Mouse (Mus musculus): ENCODE data around the gene Cyp2w1. TPM values are rescaled to one million over a fixed set of nuclear protein-coding genes. Genes with fewer than 3 reads are reported as not detected.

The Cyp2w1 gene
- total and polyA plus RNA-seq, 3 experiments: not detected

GRCm38 (mm10) chr5:139344021-139344686 lies 8.3 kb upstream of the Cyp2w1 start:
- H3K9ac ChIP-seq (ENCODE audit: low read depth, low read length): peak overlapping the region; percentile 91
- H3K79me2 ChIP-seq (replicated peaks; ENCODE audit: control insufficient read depth, insufficient read depth, low read length): no peaks in the 10 kb centered on the region
- peaks cover 1% of the 10 kb centered on the region; the same call in 1 of the 2 replicates for H3K4me1 ChIP-seq (ENCODE audit: control insufficient read depth, insufficient read depth, low read length)
- H3K27ac ChIP-seq: peak overlapping the region; percentile 93
- DNase-seq: peak; percentile 77 to 80
- no peaks in the 10 kb centered on the region for H3K36me3 ChIP-seq (ENCODE audit: control insufficient read depth, insufficient read depth, low read length)
- TF ChIP-seq CTCF (IDR thresholded peaks at IDR 0.05) (peak; percentile 94), POLR2A (IDR thresholded peaks at IDR 0.05; ENCODE audit: insufficient read depth, low read depth, low read length) (no peak), EP300 (IDR thresholded peaks at IDR 0.05; ENCODE audit: insufficient read depth, low read depth, low read length) (no peak)
- intact Hi-C loops (cut with DNase I): loop anchor here (5.0 kb wide), 1 partner anchor 138 kb away; the partner anchor contains the start of gene Zfand2a
- 3% methylated on average over 12 of the region's 12 CpGs for WGBS
- H3K4me3 ChIP-seq: peak overlapping the region; percentile 88
- H3K27me3 ChIP-seq (ENCODE audit: control insufficient read depth, insufficient read depth, low read length): no peaks in the 10 kb centered on the region

DNA sequence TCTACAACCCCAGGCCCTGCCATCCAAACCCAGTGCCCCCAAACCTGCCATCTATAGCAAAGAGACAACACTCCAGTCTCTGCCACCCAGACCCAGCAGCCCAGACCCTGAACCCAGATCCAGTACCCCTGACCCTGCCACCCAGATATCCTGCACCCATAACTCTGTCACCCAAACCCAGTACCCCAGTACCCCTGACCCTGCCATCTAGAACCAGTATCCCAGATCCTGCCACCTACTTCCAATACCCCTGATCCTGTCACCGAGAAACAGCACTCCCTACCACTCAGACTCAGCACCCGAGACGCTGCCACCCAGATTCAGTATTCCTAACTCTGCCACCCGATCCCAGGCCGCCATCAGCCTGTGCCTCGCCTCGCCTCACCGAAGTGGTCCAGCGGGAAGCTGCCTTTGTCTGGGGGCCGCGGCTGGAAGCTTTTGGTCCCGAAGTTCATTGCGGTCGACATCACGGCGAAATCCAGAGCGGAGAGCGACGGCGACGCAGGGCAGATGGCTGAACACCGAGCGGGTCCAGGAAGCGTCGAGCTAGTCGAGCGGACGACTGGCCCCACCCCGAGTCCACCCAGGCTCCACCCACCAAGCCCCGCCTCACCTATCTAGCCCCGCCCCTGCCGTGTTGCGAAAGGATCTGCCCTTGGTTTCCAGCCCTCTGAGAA lies 7.6 kb upstream of the Cyp2w1 start:
- Histone ChIP-seq H3K4me3 (peak overlapping the region; percentile 88), H3K27me3 (ENCODE audit: control insufficient read depth, insufficient read depth, low read length) (no peaks in the 10 kb centered on the region), H3K9ac (ENCODE audit: low read depth, low read length) (peak overlapping the region; percentile 91), H3K79me2 (replicated peaks; ENCODE audit: control insufficient read depth, insufficient read depth, low read length) (no peaks in the 10 kb centered on the region), H3K4me1 (ENCODE audit: control insufficient read depth, insufficient read depth, low read length) (peaks cover 1% of the 10 kb centered on the region; the same call in 1 of the 2 replicates), H3K36me3 (ENCODE audit: control insufficient read depth, insufficient read depth, low read length) (no peaks in the 10 kb centered on the region), H3K27ac (peak overlapping the region; percentile 93)
- intact Hi-C loops (cut with DNase I): loop anchor here (5.0 kb wide), 1 partner anchor 137 kb away; the partner anchor contains the start of gene Zfand2a
- DNase-seq: peak; percentile 95 to 98
- WGBS: under 1% methylated on average over 33 of the region's 33 CpGs
- TF ChIP-seq CTCF (IDR thresholded peaks at IDR 0.05) (no peak), POLR2A (IDR thresholded peaks at IDR 0.05; ENCODE audit: insufficient read depth, low read depth, low read length) (peak; percentile 93), EP300 (IDR thresholded peaks at IDR 0.05; ENCODE audit: insufficient read depth, low read depth, low read length) (0 out of 2 replicates have a peak, but pooled peaks have one; percentile 56)

- Histone ChIP-seq H3K9ac (ENCODE audit: low read depth, low read length) (no peak overlapping the region), H3K36me3 (ENCODE audit: control insufficient read depth, insufficient read depth, low read length) (no peaks in the 10 kb centered on the region), H3K4me1 (ENCODE audit: control insufficient read depth, insufficient read depth, low read length) (peaks cover 1% of the 10 kb centered on the region; the same call in 1 of the 2 replicates), H3K4me3 (peak overlapping the region; percentile 28), H3K27me3 (ENCODE audit: control insufficient read depth, insufficient read depth, low read length) (no peaks in the 10 kb centered on the region), H3K79me2 (replicated peaks; ENCODE audit: control insufficient read depth, insufficient read depth, low read length) (no peaks in the 10 kb centered on the region), H3K27ac (peak overlapping the region; percentile 65)
- no peak for DNase-seq
- intact Hi-C loops (cut with DNase I): no loop called here
- 16% methylated on average over 5 of the region's 5 CpGs for WGBS
- TF ChIP-seq EP300 (IDR thresholded peaks at IDR 0.05; ENCODE audit: insufficient read depth, low read depth, low read length) (no peak), POLR2A (IDR thresholded peaks at IDR 0.05; ENCODE audit: insufficient read depth, low read depth, low read length) (no peak), CTCF (IDR thresholded peaks at IDR 0.05) (no peak)
These were observed 7.1 kb upstream of the Cyp2w1 start for GRCm38 (mm10) chr5:139345364-139345714.

- intact Hi-C loops (cut with DNase I): no loop called here
- WGBS: 76% methylated on average over 1 of the region's 1 CpGs
- Histone ChIP-seq H3K36me3 (ENCODE audit: control insufficient read depth, insufficient read depth, low read length) (no peaks in the 10 kb centered on the region), H3K9ac (ENCODE audit: low read depth, low read length) (no peak overlapping the region), H3K79me2 (replicated peaks; ENCODE audit: control insufficient read depth, insufficient read depth, low read length) (no peaks in the 10 kb centered on the region), H3K27ac (no peak overlapping the region), H3K4me3 (no peak overlapping the region), H3K27me3 (ENCODE audit: control insufficient read depth, insufficient read depth, low read length) (no peaks in the 10 kb centered on the region), H3K4me1 (ENCODE audit: control insufficient read depth, insufficient read depth, low read length) (peaks cover 1% of the 10 kb centered on the region; the same call in 1 of the 2 replicates)
- TF ChIP-seq POLR2A (IDR thresholded peaks at IDR 0.05; ENCODE audit: insufficient read depth, low read depth, low read length) (no peak), CTCF (IDR thresholded peaks at IDR 0.05) (no peak), EP300 (IDR thresholded peaks at IDR 0.05; ENCODE audit: insufficient read depth, low read depth, low read length) (no peak)
- no peak for DNase-seq
These were observed 5.2 kb upstream of the Cyp2w1 start for GRCm38 (mm10) chr5:139347225-139347624.

DNA sequence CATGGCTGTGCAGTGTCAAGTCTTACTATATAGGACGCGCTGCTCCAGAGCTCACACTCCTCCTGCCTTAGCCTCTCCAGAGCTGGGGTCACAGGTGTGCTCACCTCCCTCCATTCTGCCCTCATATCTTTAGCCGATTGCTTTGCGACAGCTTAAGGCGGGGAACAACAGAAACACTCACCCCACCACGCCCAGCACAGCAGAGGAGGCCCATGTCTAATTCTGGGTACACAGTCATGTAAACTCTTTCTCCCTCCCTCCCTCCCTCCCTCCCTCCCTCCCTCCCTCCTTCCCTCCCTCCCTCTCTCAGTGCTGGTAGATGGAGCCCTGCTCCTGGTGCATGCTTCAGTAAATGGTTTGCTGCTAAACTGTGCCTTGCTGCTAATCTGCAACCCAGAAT lies 2.7 kb upstream of the Cyp2w1 start:
- intact Hi-C loops (cut with DNase I): no loop called here
- no peaks in the 10 kb centered on the region for H3K27me3 ChIP-seq (ENCODE audit: control insufficient read depth, insufficient read depth, low read length)

DNA sequence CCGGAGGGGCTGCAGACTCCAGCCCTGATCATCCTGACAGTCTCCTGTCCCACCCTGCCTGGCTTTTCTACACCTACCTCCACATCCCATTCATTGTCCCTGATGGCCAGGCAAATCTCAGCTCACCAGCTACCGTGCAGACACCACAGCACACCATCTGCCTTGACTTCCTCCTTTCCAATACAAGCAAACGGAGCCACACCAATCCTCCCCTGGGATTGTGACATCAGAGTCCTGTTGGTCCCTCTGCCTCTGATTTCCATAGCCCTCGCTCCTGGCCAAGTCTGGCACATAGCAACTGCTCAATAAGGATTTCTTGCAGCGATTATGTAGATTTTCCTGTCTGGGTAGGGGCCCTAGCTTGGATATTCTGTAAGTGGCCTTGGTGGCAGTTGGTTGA lies 1.3 kb upstream of the Cyp2w1 start, which contains the start of gene Cox19:
Cox19 (minus strand) TSS at position 285 of the 400 bp plus-strand sequence.
- Histone ChIP-seq H3K27me3 (ENCODE audit: control insufficient read depth, insufficient read depth, low read length) (no peaks in the 10 kb centered on the region), H3K27ac (no peak within 1 kb of the TSS), H3K36me3 (ENCODE audit: control insufficient read depth, insufficient read depth, low read length) (no peaks in the 10 kb centered on the region), H3K4me3 (no peak within 1 kb of the TSS), H3K79me2 (replicated peaks; ENCODE audit: control insufficient read depth, insufficient read depth, low read length) (no peaks in the 10 kb centered on the region), H3K4me1 (ENCODE audit: control insufficient read depth, insufficient read depth, low read length) (no peaks in the 10 kb centered on the region), H3K9ac (ENCODE audit: low read depth, low read length) (no peak within 1 kb of the TSS)
- 48% methylated on average over 5 of the region's 5 CpGs for WGBS
- DNase-seq: no peak
- TF ChIP-seq CTCF (IDR thresholded peaks at IDR 0.05) (no peak), POLR2A (IDR thresholded peaks at IDR 0.05; ENCODE audit: insufficient read depth, low read depth, low read length) (no peak), EP300 (IDR thresholded peaks at IDR 0.05; ENCODE audit: insufficient read depth, low read depth, low read length) (no peak)
- intact Hi-C loops (cut with DNase I): no loop called here

More for the DNA sequence above, 2.7 kb upstream of the Cyp2w1 start:
- H3K79me2 ChIP-seq (replicated peaks; ENCODE audit: control insufficient read depth, insufficient read depth, low read length): no peaks in the 10 kb centered on the region
- 68% methylated on average over 6 of the region's 6 CpGs for WGBS
- H3K4me1 ChIP-seq (ENCODE audit: control insufficient read depth, insufficient read depth, low read length): no peaks in the 10 kb centered on the region
- H3K4me3 ChIP-seq: no peak overlapping the region
- no peak overlapping the region for H3K27ac ChIP-seq
- no peaks in the 10 kb centered on the region for H3K36me3 ChIP-seq (ENCODE audit: control insufficient read depth, insufficient read depth, low read length)
- TF ChIP-seq POLR2A (IDR thresholded peaks at IDR 0.05; ENCODE audit: insufficient read depth, low read depth, low read length) (no peak), CTCF (IDR thresholded peaks at IDR 0.05) (no peak), EP300 (IDR thresholded peaks at IDR 0.05; ENCODE audit: insufficient read depth, low read depth, low read length) (no peak)
- no peak for DNase-seq
- no peak overlapping the region for H3K9ac ChIP-seq (ENCODE audit: low read depth, low read length)

Data from heart, adult 2 months (tissue).